Mouse (Mus musculus): ENCODE measurements around the gene Trp53.

Gene Trp53

GRCm38 (mm10) chr11:69563373-69563772 is 16.8 kb upstream of the Trp53 start:
- no peak for DNase-seq

- no peak for DNase-seq
These were observed 15.8 kb upstream of the Trp53 start for GRCm38 (mm10) chr11:69564391-69564790.

DNA sequence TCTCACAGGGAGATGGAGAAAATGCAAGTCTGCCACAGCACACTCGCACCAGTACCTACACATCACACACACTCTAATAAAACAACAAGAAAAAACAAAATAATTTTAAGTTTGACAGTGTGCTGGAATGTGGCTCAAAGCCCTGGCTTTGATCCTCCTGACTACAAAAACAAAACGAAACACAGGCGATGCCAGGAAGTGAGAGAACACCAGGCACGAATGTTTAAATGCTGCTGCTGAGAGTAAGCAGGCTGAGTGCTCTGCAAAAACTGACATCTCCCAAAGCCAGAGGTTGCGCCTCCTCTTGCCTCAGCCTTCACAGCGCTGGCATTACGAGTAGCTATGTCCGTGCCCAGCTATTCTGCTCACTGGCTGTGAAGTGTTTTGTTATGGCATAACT is 15.0 kb upstream of the Trp53 start:
- no peak for DNase-seq

DNA sequence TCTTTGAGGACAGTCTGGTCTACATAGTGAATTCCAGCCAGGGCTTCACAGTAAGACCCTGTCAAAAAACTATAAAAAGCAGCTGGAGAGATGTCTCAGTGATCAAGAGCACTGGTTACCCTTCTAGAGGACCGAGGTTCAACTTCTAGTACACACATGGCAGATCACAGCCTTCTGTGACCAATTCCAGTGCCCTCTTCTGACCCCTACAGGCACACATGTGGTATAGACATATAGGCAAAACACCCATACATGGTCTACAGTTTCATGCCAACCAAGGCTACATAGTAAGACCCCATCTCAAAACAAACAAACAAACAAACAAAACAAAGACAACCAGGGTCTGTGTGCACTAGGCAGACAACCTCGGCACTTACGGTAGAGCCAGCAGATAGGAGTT is 4.9 kb upstream of the Trp53 start:
- no peak for DNase-seq

DNA sequence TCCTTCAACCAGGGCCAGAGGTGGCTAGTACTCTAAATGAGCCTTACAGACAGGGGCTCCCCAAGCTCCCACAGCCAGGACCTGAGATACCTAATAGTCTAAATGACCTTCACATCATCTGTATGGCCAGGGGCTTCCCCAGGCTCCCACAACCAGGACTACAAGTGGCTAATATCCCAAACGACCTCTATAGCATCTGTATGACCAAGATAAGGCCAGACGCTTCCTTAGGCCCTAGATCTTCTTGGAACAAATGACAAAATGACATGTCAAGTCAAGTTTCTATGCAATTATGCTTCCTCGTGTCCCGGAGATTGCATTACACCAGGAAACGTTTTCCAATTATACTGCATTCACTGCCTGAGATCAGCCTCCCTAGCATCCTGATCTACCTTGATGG is 3.9 kb upstream of the Trp53 start:
- no peak for DNase-seq

DNA sequence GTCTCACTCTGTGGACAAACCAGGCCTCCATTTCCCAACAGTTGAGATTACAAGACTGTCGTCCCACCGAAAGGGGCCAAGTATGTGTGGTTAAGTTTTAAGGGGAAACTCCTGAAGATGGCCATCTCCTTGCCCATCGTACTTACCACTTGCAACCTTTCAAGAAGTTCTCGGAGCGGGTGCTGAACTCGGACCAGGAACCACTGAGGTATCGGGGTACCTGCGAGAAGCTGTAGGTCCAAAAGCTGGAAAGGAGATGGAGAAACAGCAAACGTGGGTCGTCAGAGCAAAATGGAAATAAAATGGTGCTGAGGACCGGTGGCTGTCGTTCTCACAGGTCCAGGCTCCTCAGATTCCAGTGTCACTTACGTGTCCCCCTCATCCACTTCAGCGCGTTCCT is 1.9 kb upstream of the Trp53 start:
- DNase-seq = no peak

DNA sequence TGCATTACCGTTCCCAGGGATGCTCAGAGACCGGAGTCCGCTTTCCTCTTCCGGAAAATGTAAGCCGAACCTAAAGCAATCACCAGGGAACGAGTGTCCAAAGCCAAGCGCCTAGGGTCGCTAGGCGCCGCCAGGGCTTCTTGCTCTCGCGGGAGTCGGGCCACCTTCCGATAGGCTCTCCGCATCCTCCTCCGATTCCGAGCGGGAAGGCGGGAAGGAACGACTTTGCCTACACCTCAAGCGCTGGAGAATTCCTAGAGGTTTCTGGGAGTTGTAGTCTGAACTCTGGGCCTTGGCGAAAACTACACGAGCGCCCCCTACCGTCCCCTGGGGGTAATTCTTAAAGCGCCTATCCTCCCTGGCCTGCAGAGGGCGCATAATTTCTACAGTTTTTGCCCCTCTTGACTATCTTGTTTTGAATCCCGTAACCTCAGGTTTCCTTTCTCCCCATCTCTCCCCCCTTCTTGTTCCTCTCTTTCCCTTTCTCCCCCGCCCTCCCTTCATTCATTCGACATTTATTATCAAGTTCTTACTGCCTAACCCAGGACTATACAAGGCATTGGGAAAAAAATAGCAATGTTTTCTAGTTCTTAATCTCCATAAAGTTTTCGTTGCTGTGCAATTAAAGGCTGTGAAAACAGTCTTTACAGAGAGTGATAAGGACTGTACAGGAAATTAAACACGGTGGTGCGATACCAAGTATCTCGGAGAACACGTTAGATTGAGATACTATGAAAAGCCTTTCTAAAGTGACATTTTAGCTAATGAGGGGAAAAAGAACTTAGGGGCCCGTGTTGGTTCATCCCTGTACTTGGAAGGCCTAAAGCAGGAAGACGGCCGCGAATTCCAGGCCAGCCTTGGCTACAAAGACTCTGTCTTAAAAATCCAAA is 786 bp upstream of the Trp53 start:
- peak; percentile 95 to 98 for DNase-seq

DNA sequence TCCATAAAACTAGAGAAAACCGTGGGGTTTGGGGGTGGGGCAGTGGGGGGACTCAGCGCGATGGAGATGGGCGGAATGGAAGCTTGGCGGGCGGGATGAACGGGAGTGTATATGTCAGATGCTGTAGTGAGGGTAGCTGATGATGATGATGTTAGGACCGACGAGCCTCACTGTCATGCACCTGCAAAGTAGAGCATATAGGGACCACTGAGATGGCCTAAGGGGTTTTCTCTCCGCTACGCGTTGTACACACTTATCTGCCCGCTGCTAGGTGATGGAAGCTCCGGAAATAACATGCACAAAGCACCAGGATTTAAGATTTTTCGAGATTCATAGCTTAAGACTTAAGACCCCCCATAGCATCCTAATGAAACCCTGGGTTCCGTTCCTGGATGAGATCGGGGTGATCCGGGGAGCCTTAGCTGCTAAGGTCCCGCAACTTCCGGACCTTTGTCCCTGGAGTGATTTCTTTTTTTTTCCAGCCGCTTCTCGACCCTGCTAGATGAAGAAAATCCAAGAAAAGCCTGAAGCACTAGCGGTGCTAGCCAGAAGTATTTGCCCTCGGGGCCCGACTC is 500 bp downstream of the Trp53 start:
- no peak for DNase-seq

- DNase-seq = peak; percentile 92 to 97
These were observed 1.1 kb downstream of the Trp53 start for GRCm38 (mm10) chr11:69581147-69581688.

- no peak for DNase-seq
These were observed 1.7 kb downstream of the Trp53 start for GRCm38 (mm10) chr11:69581814-69582213.

GRCm38 (mm10) chr11:69582230-69582805 is 2.2 kb downstream of the Trp53 start:
- no peak for DNase-seq

- no peak for DNase-seq
These were observed 3.8 kb downstream of the Trp53 start for GRCm38 (mm10) chr11:69584008-69584407.

GRCm38 (mm10) chr11:69584937-69585336 is 4.8 kb downstream of the Trp53 start:
- no peak for DNase-seq

DNA sequence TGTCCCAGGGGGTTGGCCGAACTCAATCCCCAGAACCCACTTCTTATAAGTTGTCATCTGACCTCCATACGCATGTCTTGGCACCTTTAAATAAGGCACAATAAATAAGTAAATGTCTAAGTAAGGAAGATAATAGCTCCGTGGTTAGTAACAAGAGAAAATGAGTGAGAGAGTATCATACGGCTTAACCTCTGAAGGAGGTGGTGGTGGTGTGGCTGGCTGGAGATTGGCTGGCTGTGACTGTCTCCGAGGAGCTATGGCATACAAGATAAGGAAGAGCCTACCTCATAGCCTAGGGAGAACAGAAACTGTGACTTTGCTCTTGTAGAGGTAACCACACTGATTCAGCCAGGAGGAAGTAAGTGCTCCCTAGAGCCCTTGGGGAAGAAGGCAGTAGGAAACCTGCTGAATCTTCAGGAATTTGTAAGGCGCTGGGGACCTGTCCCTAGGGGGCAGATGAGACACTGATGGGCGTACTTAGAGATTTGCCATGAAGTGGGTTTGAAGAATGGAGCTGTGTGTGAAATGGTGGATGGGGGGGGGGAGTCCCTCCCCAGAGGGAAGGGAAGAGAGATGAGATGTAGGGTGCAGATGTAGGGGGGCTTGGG is 5.7 kb downstream of the Trp53 start:
- no peak for DNase-seq

- no peak for DNase-seq
These were observed 9.2 kb downstream of the Trp53 start for GRCm38 (mm10) chr11:69589207-69589834.

- no peak for DNase-seq
These were observed 10.5 kb downstream of the Trp53 start for GRCm38 (mm10) chr11:69590622-69591021.

DNA sequence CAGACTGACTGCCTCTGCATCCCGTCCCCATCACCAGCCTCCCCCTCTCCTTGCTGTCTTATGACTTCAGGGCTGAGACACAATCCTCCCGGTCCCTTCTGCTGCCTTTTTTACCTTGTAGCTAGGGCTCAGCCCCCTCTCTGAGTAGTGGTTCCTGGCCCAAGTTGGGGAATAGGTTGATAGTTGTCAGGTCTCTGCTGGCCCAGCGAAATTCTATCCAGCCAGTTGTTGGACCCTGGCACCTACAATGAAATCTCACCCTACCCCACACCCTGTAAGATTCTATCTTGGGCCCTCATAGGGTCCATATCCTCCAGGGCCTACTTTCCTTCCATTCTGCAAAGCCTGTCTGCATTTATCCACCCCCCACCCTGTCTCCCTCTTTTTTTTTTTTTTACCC is 11.3 kb downstream of the Trp53 start:
- DNase-seq = no peak

- DNase-seq = no peak
These were observed 11.9 kb downstream of the Trp53 start for GRCm38 (mm10) chr11:69591899-69592637.

- no peak for DNase-seq
These were observed 12.6 kb downstream of the Trp53 start for GRCm38 (mm10) chr11:69592799-69593198.

- DNase-seq = no peak
These were observed 14.7 kb downstream of the Trp53 start for GRCm38 (mm10) chr11:69594853-69595252.

DNA sequence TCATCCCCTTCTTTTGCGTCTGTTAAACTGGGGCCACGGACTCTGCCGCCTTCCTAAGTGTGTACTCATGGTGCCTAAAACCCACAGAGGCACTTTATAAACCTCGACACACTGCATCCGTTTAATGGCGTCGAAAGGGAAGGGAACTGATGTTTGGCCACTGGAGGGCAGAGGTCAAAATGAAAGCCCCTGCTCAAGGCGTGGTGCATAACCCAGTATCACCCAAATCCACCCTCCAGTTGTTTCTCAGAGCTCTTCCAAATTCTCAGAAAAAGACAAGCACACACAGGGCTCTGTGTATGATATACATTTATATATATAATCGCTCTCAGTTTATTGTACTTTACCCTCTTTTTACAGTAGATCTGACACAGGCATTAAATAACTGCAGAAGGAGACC is 19.3 kb downstream of the Trp53 start:
- DNase-seq = no peak

- DNase-seq = peak; percentile 64 to 70
These were observed 19.9 kb downstream of the Trp53 start for GRCm38 (mm10) chr11:69600098-69600497.
